Mouse (Mus musculus) adrenal gland (tissue): ENCODE results near the gene Ccdc102a.
"Not testable (repeated sequence)": the region's sequence is repeated elsewhere in the genome, so short reads cannot be mapped to it uniquely, and the experiment has no call there.

ENCODE experiments used
- intact Hi-C: fragments of 180-260 bp; cut with DNase I; formaldehyde crosslinking; loops from one replicate; pipeline ENCODE4 v1.15.1; 2025

Ccdc102a gene

DNA sequence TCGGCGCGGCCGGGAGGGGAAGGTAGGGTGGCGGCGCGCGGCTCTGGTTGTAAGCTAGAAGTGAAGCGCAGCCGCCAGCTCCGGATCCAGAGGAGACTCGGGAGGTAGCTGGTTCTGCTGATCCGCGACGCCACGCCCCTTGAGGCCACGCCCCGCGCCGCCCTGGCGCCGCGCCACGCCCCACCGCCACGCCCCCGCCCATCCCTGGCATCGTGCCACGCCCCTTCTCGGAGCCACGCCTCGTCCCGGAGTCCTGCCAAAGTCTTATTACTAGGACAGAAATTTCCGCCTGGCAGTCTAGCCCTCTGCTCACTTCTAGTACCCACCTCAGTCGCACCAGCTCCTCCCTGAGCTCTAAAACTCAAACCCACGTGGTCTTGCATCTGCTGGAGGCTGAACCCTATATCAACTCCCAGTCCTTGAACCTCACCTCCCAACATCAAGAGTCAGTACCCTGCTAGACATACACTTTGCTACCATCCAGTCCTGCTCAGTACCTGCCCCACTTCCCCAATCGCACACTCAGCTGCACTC lies 41.6 kb downstream of the Ccdc102a start, which contains the start of gene Dok4:
Gene Dok4 (minus strand): TSS at position 134 of the 534 bp plus-strand sequence.
- intact Hi-C loops, result loop anchor here (2.0 kb wide), 1 partner anchor 33 kb away; no protein-coding TSS in a partner anchor

DNA sequence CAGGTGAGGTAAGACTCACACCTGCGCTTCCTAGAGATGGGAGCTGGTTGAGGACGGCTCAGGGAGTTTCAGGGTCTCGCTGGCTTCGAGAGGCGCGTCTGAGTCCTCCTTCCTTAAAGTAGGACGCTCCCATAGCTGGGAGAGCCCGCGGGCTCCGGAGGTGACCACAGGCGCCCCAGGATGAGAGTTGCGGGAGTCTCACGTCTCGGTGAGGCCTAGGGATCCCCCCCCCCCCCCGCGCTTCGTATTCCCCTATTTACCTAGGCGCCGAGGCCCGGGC lies 42.1 kb downstream of the Ccdc102a start:
- intact Hi-C loops, result loop anchor here (2.0 kb wide), 1 partner anchor 33 kb away; no protein-coding TSS in a partner anchor

DNA sequence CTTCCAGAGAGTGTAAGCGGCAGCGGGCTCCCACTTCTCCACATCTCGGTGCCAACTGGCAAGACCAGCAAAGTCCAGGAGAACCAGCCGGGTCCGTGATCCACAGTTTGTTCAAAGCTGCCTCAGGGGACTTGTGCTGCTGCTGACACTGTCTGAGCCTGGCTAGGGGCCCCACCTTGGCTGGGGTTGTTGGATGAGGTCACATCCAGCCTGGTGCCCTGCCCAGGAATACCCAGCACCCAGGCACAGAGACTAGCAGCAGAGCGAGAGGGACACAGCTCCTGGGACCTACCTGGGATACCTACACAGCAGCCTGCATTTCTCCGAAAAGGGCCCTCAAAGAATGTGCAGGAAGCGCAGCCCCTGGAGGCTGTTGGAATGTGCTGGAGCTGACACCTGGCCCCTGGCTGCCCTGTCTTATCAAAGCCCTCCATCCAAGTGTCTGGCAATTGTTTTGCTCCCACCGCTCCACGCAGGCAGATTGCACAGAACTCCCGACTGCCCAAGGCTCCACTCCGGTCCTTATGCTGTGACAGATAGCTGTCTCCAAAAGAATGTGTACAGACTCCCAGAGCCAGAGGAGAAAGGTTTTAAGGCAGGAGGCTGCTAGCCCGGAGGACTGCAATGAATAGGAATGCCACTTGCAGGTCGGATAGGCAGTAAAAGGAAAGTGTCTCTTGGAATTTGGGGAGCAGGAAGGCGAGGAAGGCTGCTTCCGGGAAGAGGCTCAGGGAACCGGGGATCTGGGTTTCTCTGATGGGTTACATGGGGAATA lies 42.6 kb downstream of the Ccdc102a start:
- intact Hi-C loops, result no loop called here

DNA sequence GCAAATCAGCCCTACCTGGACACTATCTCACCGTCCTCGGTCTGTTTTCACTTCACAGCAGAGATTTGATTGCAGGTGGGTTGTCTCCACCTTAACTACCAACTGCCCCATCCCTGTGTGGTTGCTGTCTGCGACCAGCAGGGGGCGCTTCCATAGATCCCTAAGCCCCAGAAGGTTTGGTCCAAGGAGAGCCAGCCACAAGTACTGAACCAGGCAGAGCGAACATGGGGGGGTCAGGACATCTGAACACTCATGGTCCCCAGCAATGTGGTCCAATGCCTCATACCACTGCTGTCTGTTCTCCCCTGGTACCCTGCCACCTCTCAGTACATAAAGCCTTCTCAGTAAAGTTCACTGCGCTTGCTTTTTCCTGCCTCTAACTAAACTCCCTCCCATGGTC lies 43.5 kb downstream of the Ccdc102a start:
- intact Hi-C loops, result no loop called here

DNA sequence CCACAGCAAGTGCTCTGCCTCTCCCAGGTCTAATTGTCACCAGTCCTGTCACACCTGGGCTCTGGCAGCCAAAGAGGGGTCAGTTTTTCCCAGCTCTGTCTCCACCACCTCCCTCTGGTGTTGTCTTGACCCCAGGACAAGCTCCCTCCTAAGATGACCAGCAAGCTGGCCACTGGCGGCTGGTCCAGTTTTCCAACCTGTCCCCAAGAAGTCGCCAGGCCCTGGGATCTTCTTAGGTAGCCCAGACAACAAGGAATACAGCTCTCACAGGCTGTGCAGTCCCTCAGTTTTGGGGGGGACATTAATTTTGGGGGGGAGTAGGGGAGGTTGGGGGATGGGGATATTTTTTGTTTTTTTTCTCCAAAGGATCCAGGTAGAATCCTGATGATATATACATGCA lies 45.3 kb downstream of the Ccdc102a start:
- intact Hi-C loops, result no loop called here

DNA sequence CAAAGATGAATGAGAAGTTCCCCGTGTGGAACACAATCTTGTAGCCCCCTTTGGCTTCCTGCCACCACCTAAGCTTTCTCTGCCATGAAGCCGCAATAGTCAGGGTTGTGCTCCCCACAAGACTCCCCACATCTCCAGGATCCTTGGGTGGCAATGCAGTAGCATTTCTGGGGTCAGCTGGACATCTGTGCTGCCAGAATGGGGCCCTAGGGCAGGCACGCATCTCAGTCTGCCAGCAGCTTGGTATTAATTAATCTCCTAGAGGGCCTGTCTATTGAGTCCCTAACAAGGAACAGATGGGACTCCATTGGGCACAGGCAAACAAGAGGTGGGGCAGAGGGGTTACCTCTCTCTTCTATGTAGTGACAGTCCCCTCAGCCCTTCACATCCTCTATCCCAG lies 45.7 kb downstream of the Ccdc102a start:
- intact Hi-C loops, result no loop called here

DNA sequence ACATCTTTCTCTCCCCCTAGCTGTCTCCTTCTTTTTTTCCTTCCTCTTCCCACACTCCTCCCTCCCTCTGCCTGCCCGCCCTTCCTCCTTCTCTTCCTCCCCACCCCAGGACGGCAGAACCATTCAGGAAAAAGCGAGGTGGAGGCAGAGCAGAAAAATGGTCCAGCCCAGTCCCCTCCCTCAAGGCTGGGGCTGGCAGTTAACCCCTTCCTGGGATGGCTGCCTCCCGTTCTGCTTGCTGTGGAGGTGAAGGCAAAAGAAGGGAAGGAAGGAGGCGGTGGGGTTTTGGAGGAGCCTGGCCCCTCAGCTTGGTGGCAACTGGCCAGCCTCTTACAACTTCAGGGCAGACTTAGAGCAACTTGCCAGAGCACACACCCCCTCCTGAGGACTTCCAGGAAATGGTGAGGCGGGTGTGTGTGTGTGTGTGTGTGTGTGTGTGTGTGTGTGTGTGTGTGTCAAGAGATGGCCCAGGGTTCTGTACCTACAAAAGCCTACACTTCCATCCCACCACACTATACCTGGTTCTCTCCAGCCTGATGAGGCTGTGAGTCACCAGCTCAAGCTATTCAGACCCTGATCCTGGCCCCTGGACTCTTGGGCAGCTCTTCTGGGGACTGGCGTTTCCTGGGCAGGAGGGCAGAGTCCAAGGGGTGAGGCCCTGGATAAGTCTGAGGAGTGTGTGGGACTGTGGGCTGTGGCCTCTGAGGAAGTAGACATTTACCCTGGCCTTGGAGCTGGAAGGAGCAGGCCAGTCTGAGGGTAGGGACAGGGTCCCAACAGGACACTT lies 46.6 kb downstream of the Ccdc102a start:
- intact Hi-C loops, result no loop called here

DNA sequence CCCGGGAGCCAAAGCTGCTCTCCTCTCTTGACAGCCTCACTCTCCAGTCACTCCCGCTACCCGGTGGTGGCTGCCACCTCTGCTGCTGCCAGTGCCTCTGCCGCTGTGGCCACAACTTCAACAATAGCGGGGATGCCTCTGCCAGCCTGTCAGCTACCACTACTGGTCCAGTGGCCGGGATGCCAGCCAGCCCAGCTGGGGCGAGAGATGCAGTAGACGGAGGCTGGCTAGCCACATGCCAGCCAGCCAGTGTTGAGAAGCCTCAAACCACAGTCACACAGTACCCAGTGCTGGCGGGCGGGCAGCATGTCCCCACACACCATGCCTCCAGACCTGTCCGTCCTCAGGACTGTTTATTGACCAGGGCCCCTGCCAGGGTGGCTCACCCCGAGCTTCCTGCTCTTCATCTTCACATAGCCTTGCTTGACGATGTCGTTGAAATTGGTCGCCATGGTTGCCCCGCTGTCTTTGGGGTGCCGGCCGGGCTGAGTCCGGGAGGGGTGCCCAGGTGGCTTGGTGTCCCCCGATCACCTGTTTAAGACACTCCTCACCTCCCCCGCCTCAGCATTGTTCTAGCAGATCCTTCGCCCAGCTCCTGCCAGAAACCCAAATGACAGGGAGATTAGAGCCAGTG lies 47.3 kb downstream of the Ccdc102a start:
- intact Hi-C loops, result no loop called here

DNA sequence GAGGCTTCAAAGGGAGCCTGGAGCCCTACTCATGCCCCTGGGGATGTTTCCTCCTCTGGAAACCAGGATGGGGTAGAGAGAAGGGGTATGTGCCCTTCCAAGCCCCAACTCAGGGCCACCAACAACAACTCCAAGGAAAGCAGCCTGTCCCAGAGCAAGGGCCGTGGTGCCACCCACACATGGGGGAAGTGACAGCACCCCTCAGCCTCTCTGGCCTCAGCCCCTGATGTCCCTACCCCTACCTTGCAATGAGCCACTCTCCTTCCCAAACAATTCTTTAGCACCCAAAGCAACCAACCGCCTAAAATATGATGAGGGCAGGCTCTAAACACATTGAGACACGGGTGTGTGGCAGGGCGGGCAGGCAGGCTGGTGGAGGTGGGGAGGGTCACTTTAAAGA lies 47.9 kb downstream of the Ccdc102a start:
- intact Hi-C loops, result no loop called here

DNA sequence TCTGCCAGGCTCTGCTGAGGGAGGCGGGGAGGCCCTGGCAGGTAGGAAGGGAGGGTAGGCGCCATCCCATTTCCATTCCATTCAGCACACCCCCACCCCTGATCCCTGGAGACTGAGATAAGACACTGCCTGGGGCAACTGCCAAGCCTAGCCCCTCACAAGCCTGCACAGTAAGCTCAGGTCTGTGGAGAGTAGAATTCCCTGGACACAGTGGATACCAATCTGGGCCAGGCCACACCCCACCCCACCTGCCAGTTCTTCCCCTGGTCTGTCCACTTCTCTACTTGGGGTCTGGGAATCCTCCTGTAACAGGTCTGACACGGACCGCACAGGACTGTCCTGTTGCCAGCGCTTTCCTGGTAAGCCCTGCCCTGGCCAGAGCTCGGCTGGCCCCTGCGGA lies 48.8 kb downstream of the Ccdc102a start:
- intact Hi-C loops, result no loop called here

DNA sequence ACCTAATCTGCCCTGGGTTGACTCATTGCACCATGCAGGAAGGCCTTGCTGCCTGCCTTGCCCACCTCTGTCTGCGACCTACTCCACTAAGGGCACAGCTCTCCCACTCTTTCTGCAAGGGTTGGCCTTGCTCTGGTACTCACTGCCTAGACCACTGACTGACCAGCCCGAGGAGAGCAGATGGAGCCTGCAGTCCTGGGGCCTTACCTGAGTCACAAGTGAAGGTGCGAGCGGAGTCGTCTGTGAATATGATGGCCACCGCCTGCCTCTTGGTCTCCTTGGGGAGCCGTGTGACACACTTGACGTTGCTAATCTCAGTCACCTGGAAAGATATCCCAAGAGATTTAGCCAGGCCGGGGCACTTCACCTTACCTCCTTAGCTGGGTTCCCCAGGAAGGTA lies 51.0 kb downstream of the Ccdc102a start:
- intact Hi-C loops, result no loop called here

DNA sequence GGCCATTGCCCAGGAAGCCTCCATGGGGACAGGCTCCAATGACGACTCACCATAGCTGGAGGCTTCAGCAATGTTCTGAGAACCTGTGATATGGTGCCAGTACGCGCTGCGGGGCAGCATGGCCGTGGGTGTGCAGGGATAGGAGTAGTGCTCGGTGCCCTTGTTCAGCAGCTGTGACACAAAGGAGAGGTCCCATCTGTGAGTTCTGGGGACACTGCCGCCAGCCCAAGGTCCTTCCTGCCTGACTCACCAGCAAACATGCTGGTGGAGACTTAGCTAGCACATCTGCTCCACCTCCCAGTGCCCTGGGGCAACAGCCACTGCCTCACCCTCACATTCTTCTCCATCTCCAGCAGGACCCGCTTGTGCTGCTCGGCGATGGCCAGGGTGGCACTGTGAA lies 52.6 kb downstream of the Ccdc102a start:
- intact Hi-C loops, result no loop called here

DNA sequence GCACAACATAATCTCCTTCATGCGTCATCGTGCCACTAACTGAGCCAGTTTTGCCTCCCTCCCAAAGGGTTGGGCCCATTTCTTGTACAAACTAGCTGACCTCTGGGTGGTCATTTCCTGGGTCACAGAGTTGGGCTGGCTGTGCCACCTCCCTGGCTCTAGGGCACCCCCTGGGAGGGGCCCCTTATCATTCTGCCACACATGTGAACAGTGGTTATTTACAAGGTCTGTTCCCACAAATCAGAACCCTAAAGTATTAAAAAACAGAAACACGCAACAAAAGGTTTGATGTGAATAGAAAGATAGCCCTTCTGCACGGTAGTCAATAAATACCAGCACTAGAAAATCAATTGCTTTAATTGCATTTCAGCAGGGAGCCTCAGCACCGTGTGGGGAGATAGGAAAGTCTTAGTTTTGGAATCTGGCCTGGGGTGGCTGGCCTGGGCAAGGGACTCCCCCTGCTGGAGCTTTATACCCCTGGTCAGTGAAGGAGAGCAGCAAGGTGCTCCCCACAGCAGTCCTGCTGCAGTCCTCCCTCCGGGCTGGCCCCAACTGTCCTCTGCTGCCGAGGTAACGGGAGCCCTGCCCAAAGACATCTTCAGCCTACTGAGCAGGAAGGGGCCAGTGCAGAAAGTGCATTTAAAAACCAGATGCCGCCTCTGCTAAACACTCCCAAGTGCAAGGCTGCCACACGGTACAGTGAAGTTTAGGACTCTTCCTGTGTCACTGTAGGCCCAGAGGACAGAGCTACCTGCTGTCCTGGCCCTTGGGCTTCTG lies 53.8 kb downstream of the Ccdc102a start:
- intact Hi-C loops, result no loop called here

DNA sequence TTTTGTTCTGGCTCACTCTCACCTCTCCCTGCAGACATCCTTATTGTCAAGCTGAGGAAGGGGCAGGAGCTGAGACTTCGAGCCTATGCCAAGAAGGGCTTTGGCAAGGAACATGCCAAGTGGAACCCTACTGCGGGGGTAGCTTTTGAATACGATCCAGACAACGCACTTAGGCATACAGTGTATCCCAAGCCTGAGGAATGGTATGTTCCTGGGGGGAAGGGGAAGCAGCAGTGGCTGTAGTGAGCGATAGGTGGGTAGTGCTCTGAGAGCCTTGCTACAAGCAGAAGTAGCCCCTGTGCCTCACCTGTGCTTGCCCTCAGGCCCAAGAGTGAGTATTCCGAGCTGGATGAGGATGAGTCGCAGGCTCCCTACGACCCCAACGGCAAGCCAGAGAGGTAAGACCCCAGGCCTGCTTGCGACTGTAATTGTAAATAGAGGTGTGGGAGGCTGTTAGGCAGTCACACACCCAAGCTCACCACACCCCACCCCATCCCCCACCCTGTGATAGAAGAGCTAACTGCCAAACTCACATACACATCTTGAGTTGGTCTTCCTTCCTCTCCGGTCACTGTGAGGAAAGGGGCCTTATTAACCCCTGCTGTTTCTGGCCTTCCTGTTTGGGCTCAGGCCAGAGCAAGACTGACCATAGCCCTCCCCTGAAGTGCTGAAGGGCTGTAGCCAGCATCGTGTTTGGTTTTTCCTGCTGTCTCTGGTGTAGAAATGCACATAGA lies 55.2 kb downstream of the Ccdc102a start:
- intact Hi-C loops, result no loop called here

DNA sequence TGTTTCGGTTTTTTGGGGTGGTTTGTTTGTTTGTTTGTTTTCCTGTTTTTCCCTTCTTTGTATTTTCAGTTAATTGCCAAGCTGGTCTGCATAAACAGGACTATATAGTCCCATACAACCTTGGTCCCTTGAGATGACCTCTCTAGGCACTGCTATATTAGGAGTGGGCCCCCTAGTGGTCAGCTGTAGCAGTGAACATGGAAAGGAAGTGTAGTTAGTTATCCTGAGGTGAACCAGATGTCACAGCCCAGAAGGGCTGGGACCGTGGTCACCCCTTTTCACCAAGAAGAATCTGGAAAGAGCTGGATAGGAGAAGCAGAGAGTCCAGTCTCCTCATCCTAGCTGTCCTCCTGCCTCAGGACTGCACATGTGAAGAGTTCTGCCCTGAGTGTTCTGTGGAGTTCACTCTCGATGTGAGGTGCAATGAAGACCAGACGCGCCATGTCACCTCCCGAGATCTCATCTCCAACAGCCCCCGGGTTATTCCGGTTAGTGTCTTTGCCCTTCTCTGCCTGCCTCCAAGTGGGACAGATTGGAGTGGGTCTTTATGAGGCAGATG lies 56.5 kb downstream of the Ccdc102a start:
- intact Hi-C loops, result no loop called here

DNA sequence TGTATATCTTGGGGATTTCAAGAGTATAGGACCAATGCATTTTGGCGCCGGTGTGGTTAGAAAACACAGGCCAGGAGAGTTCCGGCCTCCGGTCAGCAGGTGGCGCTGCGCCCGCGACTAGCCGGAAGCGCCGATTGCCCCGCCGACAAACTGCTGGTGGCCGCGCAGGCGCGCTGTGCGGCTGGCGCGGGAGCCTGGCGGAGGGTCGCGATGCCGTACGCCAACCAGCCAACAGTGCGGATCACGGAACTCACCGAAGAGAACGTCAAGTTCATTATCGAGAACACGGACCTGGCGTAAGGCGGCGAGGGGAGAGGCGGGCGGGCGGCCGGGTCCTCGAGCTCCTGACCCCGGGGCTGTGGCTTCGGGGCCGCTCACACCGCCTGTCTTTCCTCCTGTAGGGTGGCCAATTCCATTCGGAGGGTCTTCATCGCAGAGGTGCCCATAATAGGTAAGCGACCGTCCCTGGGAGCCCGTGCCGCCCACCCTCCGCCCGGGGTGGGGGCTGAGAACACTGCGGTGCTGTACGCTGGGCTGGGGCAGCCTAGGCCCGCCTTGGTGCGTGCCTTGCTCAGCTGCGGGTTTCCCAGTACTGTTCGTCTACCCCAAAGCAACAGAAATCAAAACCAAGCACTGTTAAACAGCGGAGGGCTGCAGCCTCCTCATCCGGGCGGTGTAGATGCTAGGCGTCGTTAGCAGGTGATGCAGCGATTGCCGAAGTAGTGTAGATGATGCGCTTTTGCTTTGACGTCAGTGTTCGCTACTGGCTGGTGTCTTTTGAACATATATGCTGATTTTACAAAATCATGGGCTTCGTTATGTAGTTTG lies 60.3 kb downstream of the Ccdc102a start, which contains the start of gene Polr2c:
Gene Polr2c (plus strand): TSS at position 105 of the 828 bp plus-strand sequence.
- intact Hi-C loops, result no loop called here

DNA sequence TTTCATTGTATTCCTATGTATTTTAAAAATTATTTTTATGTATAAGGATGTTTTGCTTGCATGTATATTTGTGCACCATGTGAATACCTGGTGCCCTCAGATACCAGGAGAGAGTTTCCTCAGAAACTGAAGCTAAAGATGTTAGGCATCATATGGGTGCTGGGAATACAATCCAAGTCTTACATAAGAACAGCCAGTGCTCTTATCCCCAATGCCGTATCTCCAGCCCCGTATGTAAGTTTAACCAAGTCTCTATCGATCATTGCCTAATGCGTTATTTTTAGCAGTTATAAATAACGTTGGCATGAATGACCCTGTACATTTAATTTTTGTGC lies 60.9 kb downstream of the Ccdc102a start:
- intact Hi-C loops, result no loop called here

DNA sequence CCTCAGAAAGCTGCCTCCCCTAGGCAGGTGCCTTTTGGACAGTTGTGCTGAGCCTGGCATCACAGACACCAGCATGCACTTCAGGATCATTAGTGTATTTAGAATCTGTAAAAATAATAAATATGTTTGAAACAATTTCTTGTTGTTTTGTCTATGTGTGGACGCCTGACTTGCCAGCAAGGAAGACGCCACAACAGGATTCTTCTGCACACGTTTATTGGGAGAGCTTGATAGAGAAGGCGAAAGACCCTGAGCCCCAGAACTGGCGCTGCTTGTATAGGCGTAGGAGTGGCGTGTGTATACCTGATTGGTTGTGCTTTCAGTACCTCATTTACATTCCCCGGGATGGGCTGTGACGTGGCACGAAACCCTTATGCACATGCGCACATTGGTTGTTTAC lies 63.1 kb downstream of the Ccdc102a start:
- intact Hi-C loops, result not testable (repeated sequence)
